Mouse (Mus musculus) gastrocnemius, postnatal 36 days (tissue): ENCODE results near the gene Ccdc42. TPM values are rescaled to one million over a fixed set of nuclear protein-coding genes. Genes with fewer than 3 reads are reported as not detected.

Experiments
- DNase-seq, 2 experiments: peaks; one replicate each; pipeline ENCODE4 v3.0.0; 2022
- intact Hi-C: fragments of 180-260 bp; cut with DNase I; formaldehyde crosslinking; loops from one replicate; pipeline ENCODE4 v1.15.1; 2025
- total RNA-seq, 2 experiments: library from RNA; stranded (reverse); gene quantifications; 2 replicates each; pipeline ENCODE4 v1.2.3; 2021

Gene Ccdc42
- total RNA-seq, 2 experiments from 2014 or later = not detected

GRCm38 (mm10) chr11:68583225-68583624, 3.6 kb upstream of the Ccdc42 start:
- intact Hi-C loops = no loop called here
- no peak for DNase-seq

- no peak for DNase-seq
- intact Hi-C loops = no loop called here
These were observed 2.8 kb upstream of the Ccdc42 start for GRCm38 (mm10) chr11:68583906-68584480.

GRCm38 (mm10) chr11:68585890-68586289, 931 bp upstream of the Ccdc42 start:
- intact Hi-C loops = no loop called here
- DNase-seq = no peak

GRCm38 (mm10) chr11:68589055-68589809, 2.4 kb downstream of the Ccdc42 start:
- intact Hi-C loops = no loop called here
- peak in 1 of 2 experiments; percentile 73 for DNase-seq

- no peak for DNase-seq
- intact Hi-C loops = loop anchor here (5.0 kb wide), 1 partner anchor 116 kb away; no protein-coding TSS in a partner anchor
These were observed 4.9 kb downstream of the Ccdc42 start for GRCm38 (mm10) chr11:68591708-68592107.

GRCm38 (mm10) chr11:68593247-68593646, 6.4 kb downstream of the Ccdc42 start:
- no peak for DNase-seq
- intact Hi-C loops = loop anchor here (5.0 kb wide), 1 partner anchor 114 kb away; no protein-coding TSS in a partner anchor

GRCm38 (mm10) chr11:68597912-68598311, 11.1 kb downstream of the Ccdc42 start:
- no peak for DNase-seq
- intact Hi-C loops = no loop called here

- intact Hi-C loops = no loop called here
- DNase-seq = no peak
These were observed 13.8 kb downstream of the Ccdc42 start for GRCm38 (mm10) chr11:68600551-68601021.

GRCm38 (mm10) chr11:68601486-68601991, 14.7 kb downstream of the Ccdc42 start:
- intact Hi-C loops = no loop called here
- no peak for DNase-seq

GRCm38 (mm10) chr11:68602200-68602931, 15.5 kb downstream of the Ccdc42 start:
- DNase-seq = no peak

GRCm38 (mm10) chr11:68607046-68607445, 20.2 kb downstream of the Ccdc42 start:
- DNase-seq = no peak
- intact Hi-C loops = no loop called here

More at GRCm38 (mm10) chr11:68602200-68602931, 15.5 kb downstream of the Ccdc42 start:
- intact Hi-C loops = no loop called here

- no peak for DNase-seq
- intact Hi-C loops = no loop called here
These were observed 23.2 kb downstream of the Ccdc42 start for GRCm38 (mm10) chr11:68609910-68610566.

GRCm38 (mm10) chr11:68610567-68610947, 23.7 kb downstream of the Ccdc42 start:
- no peak for DNase-seq
- intact Hi-C loops = no loop called here

- no peak for DNase-seq
- intact Hi-C loops = no loop called here
These were observed 26.4 kb downstream of the Ccdc42 start for GRCm38 (mm10) chr11:68613071-68613711.

GRCm38 (mm10) chr11:68622751-68623150, 35.9 kb downstream of the Ccdc42 start:
- intact Hi-C loops = no loop called here
- peak in 1 of 2 experiments; percentile 21 for DNase-seq

GRCm38 (mm10) chr11:68623225-68623870, 36.5 kb downstream of the Ccdc42 start:
- intact Hi-C loops = no loop called here
- no peak for DNase-seq

- intact Hi-C loops = no loop called here
- DNase-seq = no peak
These were observed 37.0 kb downstream of the Ccdc42 start for GRCm38 (mm10) chr11:68623871-68624258.

GRCm38 (mm10) chr11:68631611-68632316, 44.9 kb downstream of the Ccdc42 start:
- intact Hi-C loops = no loop called here
- no peak for DNase-seq
